Mouse (Mus musculus) cerebellum, adult 18-20 months (tissue): ENCODE data around the gene Trhr2.

Source experiments
- DNase-seq, 2 experiments: peaks; one replicate each; pipeline ENCODE4 v3.0.0; 2021

The Trhr2 gene

GRCm38 (mm10) chr8:122354157-122354556, 6.4 kb downstream of the Trhr2 start:
- no peak for DNase-seq

DNA sequence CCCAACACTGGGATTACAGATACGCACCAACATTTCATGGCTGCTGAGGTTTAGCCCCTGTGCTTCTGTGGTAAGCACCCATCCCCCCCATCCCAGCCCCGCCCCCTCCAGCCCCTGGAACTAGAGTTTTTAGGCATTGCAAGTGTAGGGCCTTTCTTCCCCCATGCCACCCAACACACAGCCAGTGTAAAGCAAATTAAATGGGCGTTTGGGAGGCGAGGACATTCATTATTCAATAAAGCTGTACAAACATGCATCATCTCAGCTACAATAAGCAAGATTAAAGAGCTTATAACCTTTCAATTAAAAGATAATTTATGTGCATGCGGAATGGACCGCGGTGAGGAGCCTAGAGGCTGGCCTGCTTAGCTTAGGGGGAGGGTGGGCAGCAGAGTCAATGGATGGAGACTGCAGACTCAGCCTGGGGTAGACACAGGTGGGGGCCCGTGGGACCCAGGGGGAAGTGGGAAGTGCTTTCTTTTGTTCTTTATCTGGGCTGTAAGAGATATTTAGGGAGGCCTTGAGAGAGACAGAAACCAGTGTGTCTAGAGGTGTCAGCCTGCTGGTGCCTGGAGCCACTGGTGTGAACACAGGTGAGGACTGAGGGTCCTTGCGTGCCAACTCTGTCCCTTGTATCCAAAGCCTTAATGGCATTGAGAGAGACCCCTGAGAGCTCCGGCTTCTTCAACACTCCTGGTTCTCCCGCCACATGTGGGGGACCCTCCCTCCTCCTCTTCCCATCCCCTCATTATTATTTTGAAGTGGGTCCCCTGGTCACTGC, 10.0 kb downstream of the Trhr2 start:
- DNase-seq, result no peak

DNA sequence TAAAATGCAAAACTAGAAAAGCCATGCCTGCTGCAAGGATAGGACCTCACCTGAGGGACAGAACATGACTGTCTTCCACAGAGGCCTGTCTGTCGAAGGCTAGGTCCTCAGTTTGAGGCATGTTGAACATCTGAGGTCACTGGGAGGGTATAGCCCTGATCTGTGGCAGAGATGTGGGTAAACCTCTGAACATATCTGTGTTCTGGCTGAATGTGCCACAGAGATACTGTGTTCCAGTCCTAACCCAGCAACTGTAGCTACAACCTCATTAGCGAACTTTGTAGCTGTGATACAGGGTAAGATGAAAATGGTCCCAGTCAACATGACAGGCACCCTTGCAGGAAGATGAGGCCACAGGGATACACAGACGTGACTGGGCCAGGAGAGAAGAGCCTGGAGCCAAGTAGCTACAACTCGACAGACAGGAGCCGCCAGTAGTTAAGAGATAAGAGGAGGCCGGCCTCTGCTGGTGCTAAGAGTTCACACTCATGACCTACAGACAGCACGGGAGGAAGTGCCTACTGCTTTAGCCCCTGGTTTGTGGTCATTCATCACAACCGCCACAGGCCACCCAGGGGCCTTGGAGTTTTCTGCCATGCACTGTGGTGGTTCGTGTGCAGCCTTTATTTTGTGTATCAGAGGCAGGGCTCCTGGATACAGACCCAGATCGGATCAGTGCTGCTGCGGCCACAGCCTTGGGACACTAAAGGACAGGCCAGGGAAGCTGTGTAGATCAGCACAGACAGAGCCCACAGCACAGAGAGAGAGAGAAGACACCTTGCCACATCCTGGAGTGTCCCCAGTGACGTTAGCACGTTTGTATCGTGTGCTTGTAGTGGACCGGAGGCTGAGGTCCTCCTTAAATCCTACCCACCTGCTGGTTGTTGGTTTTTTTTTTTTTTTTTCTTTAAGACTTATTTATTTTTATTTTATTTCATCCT, 10.9 kb downstream of the Trhr2 start:
- DNase-seq, result no peak

- peak; percentile 91 to 94 for DNase-seq
These were observed 12.6 kb downstream of the Trhr2 start for GRCm38 (mm10) chr8:122347811-122348552.

DNA sequence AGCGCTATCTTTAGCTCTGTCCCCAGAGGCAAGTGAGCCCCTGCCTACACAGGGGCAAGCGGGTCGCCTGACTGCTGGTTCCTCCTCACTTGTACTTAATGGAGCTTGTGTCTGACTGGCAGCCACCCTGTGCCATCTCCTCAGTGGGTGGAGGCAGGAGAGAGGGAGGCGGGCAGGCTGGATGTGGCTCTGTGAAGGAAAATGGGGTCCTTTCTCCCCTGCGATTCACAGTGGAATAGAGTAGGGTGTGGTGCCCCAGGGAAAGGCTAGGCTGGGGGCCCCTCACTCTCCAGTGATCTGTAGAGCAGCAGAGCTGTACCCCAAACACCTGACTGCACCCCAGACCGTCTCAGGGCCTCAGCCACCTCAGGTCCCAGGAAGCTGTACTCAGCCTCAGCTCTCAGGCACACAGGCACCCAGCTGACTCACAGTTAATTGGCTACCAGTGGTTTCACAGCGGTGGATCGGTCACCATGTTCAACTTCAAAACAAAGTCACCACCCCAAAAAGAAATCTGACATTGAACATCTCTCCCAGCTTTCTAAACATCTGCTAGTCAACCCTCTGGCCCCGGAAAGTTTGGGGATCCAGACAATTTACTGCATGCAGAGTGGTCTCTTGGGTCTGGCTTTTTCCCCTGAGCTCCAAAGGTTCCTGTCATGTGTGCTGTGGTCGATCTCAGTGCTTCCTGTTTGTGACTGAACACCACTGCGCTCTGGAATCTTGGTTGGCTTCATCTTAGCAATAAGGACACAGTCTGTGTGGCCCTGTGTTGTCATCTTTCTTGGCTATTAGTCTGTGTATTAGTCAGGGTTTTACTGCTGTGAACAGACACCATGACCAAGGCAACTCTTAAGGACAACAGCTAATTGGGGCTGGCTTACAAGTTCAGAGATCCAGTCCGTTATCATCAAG, 15.1 kb downstream of the Trhr2 start:
- DNase-seq, result no peak

DNA sequence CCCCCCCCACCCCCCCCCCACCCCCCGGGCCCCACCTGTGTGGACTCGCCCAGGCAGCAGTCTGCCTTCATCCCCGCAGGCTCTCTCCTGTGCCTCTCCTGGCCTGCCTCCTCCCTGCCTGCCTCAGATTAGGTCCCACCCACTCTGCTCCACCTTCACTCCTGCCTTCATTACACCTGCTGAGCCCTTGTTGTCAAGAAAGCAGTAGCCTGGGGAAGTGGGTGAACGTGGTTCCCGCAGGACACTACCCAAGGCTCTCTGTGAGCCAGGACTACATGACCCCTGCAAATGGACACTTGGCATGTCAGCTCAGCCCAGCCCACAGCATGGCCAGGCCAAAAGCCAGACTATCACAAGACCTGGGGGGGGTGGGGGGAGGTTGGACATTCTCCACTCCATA, 16.3 kb downstream of the Trhr2 start:
- DNase-seq, result peak in 1 of 2 experiments; percentile 41

DNA sequence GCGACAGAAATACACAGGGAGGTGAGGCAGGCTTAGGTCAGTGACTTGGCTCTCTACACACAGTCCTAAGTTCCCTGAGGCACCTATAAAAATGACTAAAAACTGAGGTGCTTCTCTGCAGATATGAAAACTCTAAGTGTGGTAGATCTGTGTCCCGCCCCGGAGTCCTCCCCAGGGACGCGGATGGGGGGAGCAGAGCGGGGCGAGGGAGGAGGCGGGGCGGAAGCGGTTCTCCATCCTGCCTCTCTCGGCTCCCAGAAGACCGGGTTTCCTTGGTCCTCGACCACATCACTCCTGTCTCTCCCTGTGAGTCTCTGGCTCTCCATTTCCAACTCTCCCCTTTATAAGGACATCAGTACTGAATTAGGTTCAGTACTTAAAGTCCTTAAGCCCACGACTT, 16.8 kb downstream of the Trhr2 start:
- DNase-seq, result peak; percentile 54 to 60

GRCm38 (mm10) chr8:122343341-122343740, 17.2 kb downstream of the Trhr2 start:
- peak; percentile 28 to 39 for DNase-seq

DNA sequence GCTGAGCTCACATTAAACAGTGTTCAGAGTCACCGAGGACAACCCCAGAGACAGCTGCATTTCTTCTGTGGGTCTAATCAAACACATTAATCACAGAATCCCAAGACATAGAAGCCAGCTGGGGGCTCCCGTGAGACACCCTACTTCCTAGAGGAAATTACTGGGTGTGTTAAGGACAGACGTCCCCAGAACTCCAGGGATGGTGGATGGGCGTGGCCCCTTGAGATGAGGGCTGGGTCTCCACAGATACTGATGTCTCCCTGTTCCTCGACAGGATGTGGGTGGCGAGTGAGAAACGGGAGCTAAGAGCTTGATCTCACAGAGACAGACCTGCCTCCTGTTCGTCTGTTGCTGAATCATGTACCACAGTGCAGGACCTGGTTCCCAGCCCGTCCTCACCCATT, 17.7 kb downstream of the Trhr2 start:
- peak in 1 of 2 experiments; percentile 37 for DNase-seq

DNA sequence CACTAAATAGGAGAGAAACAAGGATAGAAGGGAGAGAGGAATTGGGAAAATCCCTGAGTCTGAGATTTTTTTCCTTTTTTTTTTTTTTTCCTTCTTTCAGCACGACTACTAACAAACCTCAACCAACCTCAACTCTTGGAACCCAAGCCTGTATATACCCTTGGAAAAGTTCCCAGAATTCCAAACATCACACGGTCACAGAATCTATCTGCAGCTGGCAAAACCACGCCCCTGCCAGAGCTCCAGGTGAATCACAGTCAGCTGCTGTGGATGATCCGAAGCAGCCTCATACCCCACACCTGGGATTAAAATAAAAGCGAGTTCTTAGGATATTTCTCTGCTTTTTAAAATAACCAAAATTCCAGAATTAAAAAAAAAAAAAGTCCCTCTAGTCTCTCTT, 18.2 kb downstream of the Trhr2 start:
- no peak for DNase-seq

DNA sequence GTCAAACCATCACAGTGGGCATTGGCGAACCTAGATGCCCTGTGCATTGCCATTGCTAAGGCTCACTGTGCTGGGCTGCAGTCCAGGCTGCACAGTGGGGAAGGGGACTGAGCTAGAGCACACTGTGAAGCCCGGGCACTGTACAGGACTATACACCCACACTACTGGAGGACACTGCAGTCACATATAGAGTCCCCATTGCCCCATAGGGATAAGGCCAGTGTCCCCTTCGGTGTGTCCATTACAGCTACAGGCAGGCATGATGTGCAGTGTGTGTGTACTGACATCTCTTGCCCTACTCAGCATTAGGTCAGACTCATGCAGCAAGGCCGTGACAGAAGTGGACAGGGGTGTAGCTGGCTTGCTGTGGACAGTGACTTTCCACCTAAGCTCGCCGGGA, 18.8 kb downstream of the Trhr2 start:
- no peak for DNase-seq

GRCm38 (mm10) chr8:122340761-122341160, 19.8 kb downstream of the Trhr2 start:
- no peak for DNase-seq

- DNase-seq, result no peak
These were observed 21.7 kb downstream of the Trhr2 start for GRCm38 (mm10) chr8:122338852-122339251.

GRCm38 (mm10) chr8:122336251-122336910, 24.2 kb downstream of the Trhr2 start:
- DNase-seq, result peak in 1 of 2 experiments; percentile 55

- DNase-seq, result no peak
These were observed 24.8 kb downstream of the Trhr2 start for GRCm38 (mm10) chr8:122335638-122336250.

GRCm38 (mm10) chr8:122334791-122335490, 25.6 kb downstream of the Trhr2 start:
- no peak for DNase-seq

- DNase-seq, result no peak
These were observed 27.0 kb downstream of the Trhr2 start for GRCm38 (mm10) chr8:122333531-122333930.

GRCm38 (mm10) chr8:122332753-122333506, 27.6 kb downstream of the Trhr2 start:
- peak; percentile 82 to 91 for DNase-seq

DNA sequence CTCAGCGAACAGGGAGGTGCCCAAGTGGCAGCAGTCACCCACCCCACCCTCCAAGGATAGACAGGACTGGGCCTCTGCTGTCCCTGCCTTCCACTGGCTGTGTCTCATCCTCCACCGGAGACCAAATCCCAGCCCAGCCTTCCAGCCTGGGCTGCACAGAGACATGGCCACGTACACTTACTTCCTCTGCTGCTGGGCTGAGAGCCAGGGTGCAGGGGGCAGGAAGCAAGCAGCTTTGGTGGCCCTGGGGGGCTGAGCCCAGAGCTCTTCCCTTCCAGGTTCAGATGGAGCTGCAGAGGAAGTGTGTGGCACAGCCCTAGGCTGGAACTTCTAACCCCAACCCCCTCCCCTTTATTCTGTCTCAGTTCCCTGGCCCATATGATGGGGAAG, 29.4 kb downstream of the Trhr2 start:
- no peak for DNase-seq
